Mouse (Mus musculus) MEL (cell line): Measurements from ENCODE around the gene Vegfb. TPM values are rescaled to one million over a fixed set of nuclear protein-coding genes. Genes with fewer than 3 reads are reported as not detected.

Source experiments
- DNase-seq: peaks from one replicate; pipeline ENCODE4 v3.0.0; 2011; ENCODE audit warnings: low read depth, low spot score
- H3K27ac ChIP-seq: 2 replicates; pipeline ENCODE4 v1.5.1; 2012; ENCODE audit warnings: low read depth, mild to moderate bottlenecking, control low read depth, low read length, moderate library complexity; ENCODE audit not compliant: control insufficient read depth
- H3K27me3 ChIP-seq, 2 experiments: fragments of 150-350 bp in 1 of 2; sonication (generic) in 1 of 2; 2 replicates each; pipeline ENCODE4 v1.6.1; 2012; ENCODE audit warnings: low read length in 2 of 2, mild to moderate bottlenecking in 2 of 2, improper control_type of control experiment in 1 of 2, moderate library complexity in 1 of 2; ENCODE audit not compliant: insufficient read depth in 2 of 2, control insufficient read depth in 1 of 2
- H3K36me3 ChIP-seq, 2 experiments: 2 replicates each; pipeline ENCODE4 v1.6.1; 2012 to 2014; ENCODE audit warnings: low read length in 2 of 2, improper control_type of control experiment in 1 of 2, inconsistent platforms in 1 of 2, mild to moderate bottlenecking in 1 of 2; ENCODE audit not compliant: insufficient read depth in 2 of 2, control insufficient read depth in 1 of 2
- H3K4me1 ChIP-seq, 2 experiments: fragments of 150-350 bp in 1 of 2; sonication (generic) in 1 of 2; 2 replicates each; pipeline ENCODE4 v1.6.1; 2012; ENCODE audit warnings: low read length in 2 of 2, improper control_type of control experiment in 1 of 2, mild to moderate bottlenecking in 1 of 2; ENCODE audit not compliant: insufficient read depth in 2 of 2, control insufficient read depth in 1 of 2
- H3K4me3 ChIP-seq, 2 experiments: fragments of 150-350 bp in 1 of 2; sonication (generic) in 1 of 2; 2 replicates each; pipeline ENCODE4 v1.5.1; 2012; ENCODE audit warnings: low read depth in 2 of 2, low read length in 2 of 2, mild to moderate bottlenecking in 2 of 2, moderate library complexity in 2 of 2, control low read depth in 1 of 2, improper control_type of control experiment in 1 of 2; ENCODE audit not compliant: control insufficient read depth in 1 of 2, insufficient read depth in 1 of 2
- H3K79me2 ChIP-seq: 2 replicates; pipeline ENCODE4 v1.6.1; 2012; ENCODE audit warnings: mild to moderate bottlenecking, low read length, moderate library complexity; ENCODE audit not compliant: control insufficient read depth, poor library complexity, insufficient read depth
- H3K9ac ChIP-seq: 2 replicates; pipeline ENCODE4 v1.6.1; 2012; ENCODE audit warnings: low read depth, mild to moderate bottlenecking, control low read depth, low read length, moderate library complexity; ENCODE audit not compliant: control insufficient read depth, poor library complexity, severe bottlenecking
- H3K9me3 ChIP-seq: fragments of 150-350 bp; sonication (generic); replicated peaks from 2 replicates; pipeline ENCODE4 v1.6.1; 2012; ENCODE audit warnings: mild to moderate bottlenecking, low read length, improper control_type of control experiment, moderate library complexity; ENCODE audit not compliant: insufficient read depth
- CHD1 ChIP-seq: IDR thresholded peaks from 2 replicates; pipeline ENCODE4 v1.6.1; 2012; ENCODE audit warnings: low read depth, mild to moderate bottlenecking, inconsistent platforms, low read length, improper control_type of control experiment
- ELF1 ChIP-seq: IDR thresholded peaks from 2 replicates; pipeline ENCODE4 v1.6.1; 2014; ENCODE audit warnings: low read depth, mild to moderate bottlenecking, inconsistent platforms, low read length, improper control_type of control experiment, moderate library complexity
- ETS1 ChIP-seq: IDR thresholded peaks from 2 replicates; pipeline ENCODE4 v1.6.1; 2012; ENCODE audit warnings: low read depth, mild to moderate bottlenecking, inconsistent platforms, low read length, improper control_type of control experiment, moderate library complexity
- GABPA ChIP-seq: IDR thresholded peaks from 2 replicates; pipeline ENCODE4 v1.6.1; 2012; ENCODE audit warnings: low read depth, mild to moderate bottlenecking, inconsistent platforms, low read length, improper control_type of control experiment, moderate library complexity
- GATA1 ChIP-seq: IDR thresholded peaks from 2 replicates; pipeline ENCODE4 v1.6.1; 2011; ENCODE audit warnings: low read depth, low read length, improper control_type of control experiment
- HCFC1 ChIP-seq: IDR thresholded peaks from 2 replicates; pipeline ENCODE4 v1.6.1; 2012; ENCODE audit warnings: low read depth, mild to moderate bottlenecking, inconsistent platforms, low read length, improper control_type of control experiment, moderate library complexity
- MAZ ChIP-seq: IDR thresholded peaks from 2 replicates; pipeline ENCODE4 v1.6.1; 2012; ENCODE audit warnings: low read depth, mild to moderate bottlenecking, inconsistent platforms, low read length, improper control_type of control experiment
- MXI1 ChIP-seq: IDR thresholded peaks from 2 replicates; pipeline ENCODE4 v1.6.1; 2011; ENCODE audit warnings: mild to moderate bottlenecking, low read depth, low read length, improper control_type of control experiment
- NELFE ChIP-seq: IDR thresholded peaks from 2 replicates; pipeline ENCODE4 v1.6.1; 2011; ENCODE audit warnings: low read depth, low read length, improper control_type of control experiment
- NRF1 ChIP-seq: IDR thresholded peaks from 2 replicates; pipeline ENCODE4 v1.6.1; 2014; ENCODE audit warnings: low read depth, mild to moderate bottlenecking, inconsistent platforms, low read length, improper control_type of control experiment, moderate library complexity; ENCODE audit not compliant: poor library complexity, insufficient read depth, severe bottlenecking
- POLR2A ChIP-seq, 2 experiments: IDR thresholded peaks; 2 replicates each; pipeline ENCODE4 v1.6.1; 2011 to 2012; ENCODE audit warnings: low read length in 2 of 2, mild to moderate bottlenecking in 2 of 2, control low read depth in 1 of 2, improper control_type of control experiment in 1 of 2, low read depth in 1 of 2, moderate library complexity in 1 of 2; ENCODE audit not compliant: control insufficient read depth in 1 of 2, insufficient read depth in 1 of 2, poor library complexity in 1 of 2
- POLR2AphosphoS2 ChIP-seq: IDR thresholded peaks from 2 replicates; pipeline ENCODE4 v1.6.1; 2011; ENCODE audit warnings: low read length, improper control_type of control experiment
- RCOR1 ChIP-seq: IDR thresholded peaks from 2 replicates; pipeline ENCODE4 v1.6.1; 2012; ENCODE audit warnings: low read depth, mild to moderate bottlenecking, inconsistent platforms, low read length, improper control_type of control experiment
- SIN3A ChIP-seq: IDR thresholded peaks from 2 replicates; pipeline ENCODE4 v1.6.1; 2012; ENCODE audit warnings: low read length, improper control_type of control experiment, inconsistent platforms
- SMC3 ChIP-seq: IDR thresholded peaks from 2 replicates; pipeline ENCODE4 v1.6.1; 2011; ENCODE audit warnings: low read depth, low read length, improper control_type of control experiment
- TAL1 ChIP-seq: IDR thresholded peaks from 2 replicates; pipeline ENCODE4 v1.6.1; 2012; ENCODE audit warnings: mild to moderate bottlenecking, inconsistent platforms, low read length, moderate library complexity, mixed read lengths
- TBP ChIP-seq: IDR thresholded peaks from 2 replicates; pipeline ENCODE4 v1.8.0; 2011; ENCODE audit warnings: low read depth, low read length, improper control_type of control experiment
- TCF12 ChIP-seq: IDR thresholded peaks from 2 replicates; pipeline ENCODE4 v1.6.1; 2014; ENCODE audit warnings: low read depth, mild to moderate bottlenecking, inconsistent platforms, low read length, improper control_type of control experiment, moderate library complexity
- USF1 ChIP-seq: IDR thresholded peaks from 2 replicates; pipeline ENCODE4 v1.6.1; 2014; ENCODE audit warnings: low read depth, mild to moderate bottlenecking, inconsistent platforms, low read length, improper control_type of control experiment, moderate library complexity
- USF2 ChIP-seq, 2 experiments: IDR thresholded peaks; 2 replicates each; pipeline ENCODE4 v1.6.1; 2011 to 2012; ENCODE audit warnings: improper control_type of control experiment in 2 of 2, low read length in 2 of 2, borderline replicate concordance in 1 of 2, inconsistent platforms in 1 of 2, low read depth in 1 of 2, mild to moderate bottlenecking in 1 of 2; ENCODE audit not compliant: insufficient read depth in 1 of 2
- ZC3H11A ChIP-seq: IDR thresholded peaks from 2 replicates; pipeline ENCODE4 v1.6.1; 2012; ENCODE audit warnings: low read depth, mild to moderate bottlenecking, inconsistent platforms, low read length, improper control_type of control experiment
- ZNF384 ChIP-seq: IDR thresholded peaks from 2 replicates; pipeline ENCODE4 v1.6.1; 2012; ENCODE audit warnings: low read depth, mild to moderate bottlenecking, inconsistent platforms, low read length, improper control_type of control experiment
- polyA plus RNA-seq, 2 experiments: library from polyadenylated mRNA; stranded (reverse) in 1 of 2; unstranded in 1 of 2; fragments of >175 nt in 1 of 2; fragments of >200 nt in 1 of 2; gene quantifications; 2 replicates each; pipeline versions ENCODE4 v1.2.1 to v1.2.4; 2012; ENCODE audit warnings: low replicate concordance in 2 of 2, low read depth in 1 of 2; ENCODE audit not compliant: insufficient read length in 2 of 2, insufficient read depth in 1 of 2, missing spikeins in 1 of 2
- total RNA-seq: library from RNA; depleted of rRNA; stranded (reverse); fragments of 300-350 nt; gene quantifications from 2 replicates; pipeline ENCODE4 v1.2.3, GENCODE M21; 2012

The Vegfb gene
- total and polyA plus RNA-seq, 3 experiments = 11.2 to 67.6 TPM; not detected in 1

- Histone ChIP-seq H3K4me1 (0 out of 4 replicates have a peak, but pooled peaks cover 0 to 6% of the 10 kb centered on the region in 2 experiments), H3K36me3 (peaks cover 2 to 6% of the 10 kb centered on the region in 2 experiments; a peak in 2 of 4 replicates), H3K4me3 (peak overlapping the region; percentile 61 to 72), H3K79me2 (peaks cover 1% of the 10 kb centered on the region; the same call in 1 of the 2 replicates), H3K27me3 (no peaks in the 10 kb centered on the region), H3K9me3 (no peaks in the 10 kb centered on the region), H3K27ac (peak overlapping the region; percentile 91), H3K9ac (peak overlapping the region; percentile 82)
- DNase-seq = peak; percentile 52
- TF ChIP-seq NELFE (no peak), CHD1 (0 out of 2 replicates have a peak, but pooled peaks have one; percentile 21), RCOR1 (0 out of 2 replicates have a peak, but pooled peaks have one; percentile 14), ETS1 (peak; percentile 40; the same call in 1 of the 2 replicates), GATA1 (peak; percentile 79)
Observed at GRCm38 (mm10) chr19:6952712-6953037, 34.8 kb downstream of the Vegfb start.

- TF ChIP-seq USF1 (peak; percentile 41; the same call in 1 of the 2 replicates), POLR2A (IDR thresholded peaks at IDR 0.05; ENCODE audit: control insufficient read depth in 1 of 2, insufficient read depth in 1 of 2, low read depth in 1 of 2, low read length in 2 of 2, poor library complexity in 1 of 2) (peak in 1 of 2 experiments; percentile 19; a peak in 1 of 4 replicates), ETS1 (no peak; the same call in 1 of the 2 replicates), CHD1 (0 out of 2 replicates have a peak, but pooled peaks have one; percentile 52), GATA1 (0 out of 2 replicates have a peak, but pooled peaks have one; percentile 23)
- H3K27ac ChIP-seq = peak overlapping the region; percentile 91
- H3K79me2 ChIP-seq = peaks cover 1% of the 10 kb centered on the region; the same call in 1 of the 2 replicates
- H3K9ac ChIP-seq = peak overlapping the region; percentile 82
- peak overlapping the region; percentile 61 to 72 for H3K4me3 ChIP-seq
- H3K27me3 ChIP-seq = no peaks in the 10 kb centered on the region
- 0 out of 4 replicates have a peak, but pooled peaks cover 0 to 6% of the 10 kb centered on the region in 2 experiments for H3K4me1 ChIP-seq
- DNase-seq = peak; percentile 79
- no peaks in the 10 kb centered on the region for H3K9me3 ChIP-seq
- peaks cover 2 to 6% of the 10 kb centered on the region in 2 experiments; a peak in 2 of 4 replicates for H3K36me3 ChIP-seq
Observed at GRCm38 (mm10) chr19:6951994-6952711, 35.3 kb downstream of the Vegfb start.

DNA sequence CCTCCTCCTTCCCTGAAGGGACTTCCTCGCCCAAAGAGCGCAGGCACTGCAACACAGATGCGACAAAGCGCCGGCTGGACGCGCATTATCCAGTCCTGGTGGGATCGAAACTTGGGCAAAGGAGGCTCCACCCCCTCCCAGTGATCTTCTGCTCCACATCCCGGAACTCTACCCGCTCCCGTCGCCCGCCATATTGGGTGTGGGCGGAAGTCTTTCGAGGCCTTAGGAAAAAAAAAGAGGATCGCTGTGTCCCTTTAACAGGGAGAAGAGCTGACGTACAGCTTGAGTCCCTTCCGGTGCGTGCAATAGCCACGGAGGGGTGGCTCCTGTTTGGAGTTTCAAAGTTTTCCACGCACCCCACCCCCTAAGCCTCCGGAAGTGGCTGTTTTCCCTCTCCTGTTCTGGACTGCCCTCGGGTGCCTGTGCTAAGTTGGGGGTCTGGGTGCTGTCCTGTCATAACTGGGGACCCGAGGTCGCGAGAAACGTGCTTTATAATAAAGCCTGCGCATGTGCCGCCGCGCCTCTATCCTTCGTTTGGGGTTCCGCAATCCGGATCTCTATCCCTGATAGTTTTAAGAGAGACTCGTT, 36.0 kb downstream of the Vegfb start:
- peak overlapping the region; percentile 61 to 72 for H3K4me3 ChIP-seq
- H3K9me3 ChIP-seq = no peaks in the 10 kb centered on the region
- peak overlapping the region; percentile 82 for H3K9ac ChIP-seq
- H3K27me3 ChIP-seq = no peaks in the 10 kb centered on the region
- H3K36me3 ChIP-seq = peaks cover 0 to 6% of the 10 kb centered on the region in 2 experiments; a peak in 1 of 4 replicates
- peak; percentile 95 for DNase-seq
- H3K79me2 ChIP-seq = peaks cover 1% of the 10 kb centered on the region; the same call in 1 of the 2 replicates
- 0 out of 4 replicates have a peak, but pooled peaks cover 0 to 6% of the 10 kb centered on the region in 2 experiments for H3K4me1 ChIP-seq
- peak overlapping the region; percentile 91 for H3K27ac ChIP-seq
- peak; percentile 97 for TF ChIP-seq SIN3A
- TF ChIP-seq ZC3H11A = no peak
- peak; percentile 58; the same call in 1 of the 2 replicates for TF ChIP-seq TCF12
- TF ChIP-seq ELF1 = peak; percentile 100
- TF ChIP-seq GABPA = no peak
- TF ChIP-seq MXI1 = peak; percentile 85
- TF ChIP-seq POLR2AphosphoS2 = peak; percentile 85; the same call in 1 of the 2 replicates
- peak; percentile 95 for TF ChIP-seq HCFC1
- TF ChIP-seq ZNF384 = peak; percentile 98
- TF ChIP-seq NELFE = peak; percentile 52; the same call in 1 of the 2 replicates
- peak; percentile 72; the same call in 1 of the 2 replicates for TF ChIP-seq MAZ
- TF ChIP-seq SMC3 = no peak
- peak; percentile 48; the same call in 1 of the 2 replicates for TF ChIP-seq ETS1
- peak; percentile 76 for TF ChIP-seq NRF1
- no peak for TF ChIP-seq USF2 (IDR thresholded peaks at IDR 0.05; ENCODE audit: borderline replicate concordance in 1 of 2, insufficient read depth in 1 of 2, low read depth in 1 of 2, low read length in 2 of 2)
- no peak for TF ChIP-seq TAL1
- TF ChIP-seq TBP = peak; percentile 70; the same call in 1 of the 2 replicates
